Mouse (Mus musculus) brain, embryonic 14.5 days (tissue): Measurements from ENCODE around the gene Syne2.

Experiments used
- CTCF ChIP-seq: fragments of 200-500 bp; IDR thresholded peaks from 2 replicates; pipeline ENCODE4 v1.5.1; 2012; ENCODE audit warnings: inconsistent platforms, mild to moderate bottlenecking, moderate library complexity, borderline replicate concordance; ENCODE audit not compliant: insufficient read depth, insufficient read length; ENCODE audit errors: extremely low read depth
- POLR2A ChIP-seq: fragments of 200-500 bp; IDR thresholded peaks from 2 replicates; pipeline ENCODE4 v1.6.1; 2012; ENCODE audit warnings: mild to moderate bottlenecking, inconsistent platforms, borderline replicate concordance; ENCODE audit not compliant: poor library complexity, insufficient read depth, insufficient read length, severe bottlenecking; ENCODE audit errors: extremely low read depth

GRCm38 (mm10) chr12:75874287-75874994 lies 56.5 kb downstream of the Syne2 start:
- TF ChIP-seq CTCF, result no peak
- TF ChIP-seq POLR2A, result no peak
